Mouse (Mus musculus): ENCODE measurements around the gene Ier3. TPM values are rescaled to one million over a fixed set of nuclear protein-coding genes. Genes with fewer than 3 reads are reported as not detected.

The Ier3 gene
- total RNA-seq, 2 experiments from 2014 or later = 19.2 to 36.5 TPM

DNA sequence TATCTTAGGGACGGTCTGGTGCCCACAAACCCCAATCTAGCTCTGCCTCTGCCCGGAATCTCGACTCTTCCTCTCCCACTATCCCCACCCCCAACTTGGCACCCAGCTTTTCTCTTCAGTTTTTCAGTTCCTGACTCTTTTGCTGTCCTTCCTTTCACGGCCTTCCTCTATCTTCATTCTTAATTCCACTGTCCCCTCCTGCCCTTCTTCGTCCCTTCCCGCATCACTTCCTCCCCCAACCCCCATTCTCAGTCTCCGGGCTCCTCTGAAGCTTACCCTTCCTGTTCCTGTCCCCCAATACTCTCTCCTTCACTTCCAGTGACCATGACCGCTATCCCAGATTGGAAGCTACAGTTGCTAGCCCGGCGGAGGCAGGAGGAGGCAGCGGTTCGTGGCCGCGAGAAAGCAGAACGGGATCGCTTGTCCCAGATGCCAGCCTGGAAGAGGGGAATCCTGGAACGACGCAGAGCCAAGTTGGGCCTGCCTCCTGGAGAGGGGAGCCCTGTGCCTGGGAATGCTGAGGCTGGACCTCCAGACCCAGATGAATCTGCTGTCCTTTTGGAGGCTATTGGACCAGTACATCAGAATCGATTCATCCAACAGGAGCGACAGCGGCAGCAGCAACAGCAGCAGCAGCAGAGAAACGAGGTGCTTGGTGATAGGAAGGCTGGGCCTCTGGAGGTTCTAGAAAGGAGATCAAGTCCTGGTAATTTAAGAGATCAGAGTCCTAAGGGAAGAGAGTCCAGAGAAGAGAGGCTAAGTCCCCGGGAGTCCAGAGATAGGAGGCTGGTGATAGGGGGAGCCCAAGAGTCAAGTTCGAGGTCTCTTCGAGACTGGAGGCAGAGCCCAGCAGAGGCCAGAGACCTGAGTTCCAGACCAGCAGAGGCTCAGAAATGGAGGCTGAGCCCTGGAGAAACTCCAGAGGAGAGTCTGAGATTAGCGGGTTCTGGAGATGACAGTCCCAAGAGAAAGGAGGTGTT is 45.7 kb downstream of the Ier3 start:
- peak; percentile 59 to 75 for DNase-seq

- peak; percentile 38 to 66 for DNase-seq
These were observed 46.8 kb downstream of the Ier3 start for GRCm38 (mm10) chr17:35868165-35868820.

GRCm38 (mm10) chr17:35868961-35869345 is 47.5 kb downstream of the Ier3 start:
- no peak for DNase-seq

GRCm38 (mm10) chr17:35869346-35870067 is 48.0 kb downstream of the Ier3 start:
- DNase-seq = peak; percentile 53 to 71

GRCm38 (mm10) chr17:35870151-35870883 is 48.8 kb downstream of the Ier3 start:
- DNase-seq = peak; percentile 70 to 81

- peak; percentile 32 to 40 for DNase-seq
These were observed 49.6 kb downstream of the Ier3 start for GRCm38 (mm10) chr17:35870884-35871696.

Small RNAs within 50 kb of the gene (microRNA-seq; reads per million reads assigned to microRNA genes)
- not detected for gene Gm28033

Other genes with a start within 250 kb of the Ier3 start
- not detected for gene Sfta2, start 220.1 kb upstream of the Ier3 start, total RNA-seq (2021)
- not detected for gene Gm9573, start 195.0 kb upstream of the Ier3 start, total RNA-seq (2021)
- gene Mucl3, start 178.0 kb upstream of the Ier3 start, total RNA-seq (2021) = not detected
- 10 to 100 TPM; 30.8 to 40.0 TPM for gene Vars2, start 154.1 kb upstream of the Ier3 start, total RNA-seq (2021)
- gene Gtf2h4, start 147.9 kb upstream of the Ier3 start, total RNA-seq (2021) = 10 to 100 TPM; 20.2 to 23.3 TPM
- 10 to 100 TPM; 43.4 to 48.8 TPM for gene Ddr1, start 117.1 kb upstream of the Ier3 start, total RNA-seq (2021)
- 10 to 100 TPM; 60.5 to 73.4 TPM for gene Flot1, start 1.5 kb downstream of the Ier3 start, total RNA-seq (2021)
- 100 to 1,000 TPM; 188 to 218 TPM for gene Tubb5, start 16.6 kb downstream of the Ier3 start, total RNA-seq (2021)
- 10 to 100 TPM; 18.3 to 18.7 TPM for gene Mdc1, start 19.8 kb downstream of the Ier3 start, total RNA-seq (2021)
- 1 to 10 TPM; 6.7 to 7.5 TPM for gene Nrm, start 39.6 kb downstream of the Ier3 start, total RNA-seq (2021)
- gene Ppp1r18, start 43.9 kb downstream of the Ier3 start, total RNA-seq (2021) = 10 to 100 TPM; 26.1 to 35.1 TPM
- 10 to 100 TPM; 37.5 to 40.8 TPM for gene Dhx16, start 58.1 kb downstream of the Ier3 start, total RNA-seq (2021)
- 10 to 100 TPM; 47.0 to 49.4 TPM for gene 2310061I04Rik, start 75.7 kb downstream of the Ier3 start, total RNA-seq (2021)
- gene Atat1, start 88.4 kb downstream of the Ier3 start, total RNA-seq (2021) = 10 to 100 TPM; 26.0 to 33.0 TPM
- 10 to 100 TPM; 92.6 to 97.8 TPM for gene Mrps18b, start 94.7 kb downstream of the Ier3 start, total RNA-seq (2021)
- 100 to 1,000 TPM in 1 of 2 experiments, 10 to 100 TPM in 1; 96.2 to 108 TPM for gene Ppp1r10, start 94.8 kb downstream of the Ier3 start, total RNA-seq (2021)
- 10 to 100 TPM; 90.0 to 96.2 TPM for gene Abcf1, start 148.1 kb downstream of the Ier3 start, total RNA-seq (2021)
- 10 to 100 TPM; 51.2 to 54.4 TPM for gene Gnl1, start 158.2 kb downstream of the Ier3 start, total RNA-seq (2021)
- 10 to 100 TPM; 18.3 to 19.1 TPM for gene Prr3, start 158.6 kb downstream of the Ier3 start, total RNA-seq (2021)
- gene H2-T24, start 198.9 kb downstream of the Ier3 start, total RNA-seq (2021) = 1 to 10 TPM; 6.5 to 9.3 TPM
- gene H2-T23, start 211.2 kb downstream of the Ier3 start, total RNA-seq (2021) = 10 to 100 TPM; 57.8 to 68.4 TPM
- 10 to 100 TPM; 33.5 to 33.8 TPM for gene H2-T22, start 221.1 kb downstream of the Ier3 start, total RNA-seq (2021)
- gene Gm6034, start 221.3 kb downstream of the Ier3 start, total RNA-seq (2021) = not detected
- 1 to 10 TPM; 4.1 to 6.1 TPM for gene Gm11127, start 236.7 kb downstream of the Ier3 start, total RNA-seq (2021)